Mouse (Mus musculus) olfactory bulb, adult 2 months (tissue): ENCODE measurements at regions not wholly inside any gene's neighbourhood (a gene's known extent, or its start where the extent isn't known, plus 50 kb on each side); places are given as distances from the start of the nearest gene placed in this dataset.

ENCODE experiments used
- CTCF ChIP-seq: fragments of 200-500 bp; IDR thresholded peaks from 2 replicates; pipeline ENCODE4 v1.5.1; 2012; ENCODE audit warnings: low read depth, mild to moderate bottlenecking, low read length, moderate library complexity; ENCODE audit not compliant: insufficient read depth
- POLR2A ChIP-seq: fragments of 200-500 bp; IDR thresholded peaks from 2 replicates; pipeline ENCODE4 v1.6.1; 2012; ENCODE audit warnings: mild to moderate bottlenecking, low read depth, low read length, moderate library complexity; ENCODE audit not compliant: insufficient read depth

GRCm38 (mm10) chr1:193636451-193636850 is 266.4 kb upstream of the Camk1g start:
- TF ChIP-seq CTCF, result no peak
- no peak for TF ChIP-seq POLR2A
